Mouse (Mus musculus) liver, embryonic 14 days (tissue): ENCODE data around the gene Ccdc34. TPM values are rescaled to one million over a fixed set of nuclear protein-coding genes. Genes with fewer than 3 reads are reported as not detected.

Source experiments
- polyA plus RNA-seq: library from polyadenylated mRNA; depleted of rRNA; stranded (reverse); fragments of >200 nt; gene quantifications from 2 replicates; pipeline ENCODE4 v1.2.3, GENCODE M21; 2012; rRNA removed

Ccdc34 gene
- polyA plus RNA-seq, result 19.9 and 22.2 TPM in 2 replicates

GRCm38 (mm10) chr2:110017616-110018505, at the start of gene Ccdc34:
Ccdc34 (plus strand) TSS chr2:110017817.

Other genes with a start within 250 kb of the Ccdc34 start
- 7.8 and 9.6 TPM in 2 replicates for gene Lin7c, start 127.0 kb upstream of the Ccdc34 start, polyA plus RNA-seq
- 3.3 and 3.9 TPM in 2 replicates for gene Lgr4, start 100.2 kb upstream of the Ccdc34 start, polyA plus RNA-seq